Mouse (Mus musculus): Measurements from ENCODE around the gene Sept5. TPM values are rescaled to one million over a fixed set of nuclear protein-coding genes. Genes with fewer than 3 reads are reported as not detected.

Gene Sept5
- polyA plus RNA-seq, 1 experiment, result 3.6 TPM

DNA sequence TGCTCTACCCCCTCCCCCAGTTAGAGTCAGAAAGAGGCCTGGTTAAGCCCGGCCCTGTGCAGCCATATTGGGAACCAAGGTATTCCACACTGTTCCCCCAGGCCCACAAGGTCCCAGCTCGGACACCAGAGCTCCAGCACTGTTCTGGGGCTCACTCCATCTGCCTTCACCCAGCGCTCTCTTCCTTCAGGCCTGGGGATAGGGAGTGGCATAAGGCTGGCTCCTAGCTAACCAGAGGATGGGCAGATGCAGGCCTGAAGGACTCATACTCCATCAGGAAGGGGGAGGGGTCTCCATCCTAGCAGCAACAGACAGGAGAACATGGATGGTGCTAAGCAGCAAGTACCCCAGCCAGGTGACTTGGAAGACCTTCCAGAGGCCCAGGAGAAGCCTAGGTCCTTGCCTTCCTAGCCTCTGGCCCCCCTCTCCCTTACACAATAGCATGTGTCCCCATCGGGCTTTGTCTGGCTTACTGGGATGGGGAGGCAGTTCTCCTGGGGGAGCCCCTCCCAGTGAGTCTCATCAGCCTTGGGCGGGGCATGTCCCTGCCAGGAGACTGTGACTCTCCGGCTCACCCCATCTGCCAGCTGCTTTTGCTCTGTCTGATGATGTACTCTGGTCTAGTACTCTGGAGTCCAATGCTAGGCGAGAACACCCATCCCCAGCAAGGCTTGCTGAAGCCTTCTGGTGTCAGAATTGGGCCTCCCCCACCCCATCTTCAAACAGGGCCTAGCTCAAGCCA lies 1.4 kb downstream of the Sept5 start:
- no peak overlapping the region for H3K27ac ChIP-seq (ENCODE audit: control insufficient read depth, insufficient read depth, low read length)
- peaks cover 30% of the 10 kb centered on the region; the same call in 1 of the 2 replicates for H3K27me3 ChIP-seq (ENCODE audit: control insufficient read depth, insufficient read depth, low read length)
- H3K4me1 ChIP-seq (replicated peaks; ENCODE audit: control insufficient read depth, insufficient read depth, low read length), result peaks cover 21% of the 10 kb centered on the region
- H3K36me3 ChIP-seq (ENCODE audit: control insufficient read depth, insufficient read depth, low read length), result no peaks in the 10 kb centered on the region
- DNase-seq, result no peak
- 93% methylated on average over 7 of the region's 7 CpGs for WGBS
- no peak overlapping the region for H3K4me3 ChIP-seq (ENCODE audit: control insufficient read depth, insufficient read depth, low read length)
- TF ChIP-seq POLR2A (IDR thresholded peaks at IDR 0.05; ENCODE audit: control insufficient read depth, extremely low read depth, insufficient read depth, low read length, poor library complexity), result no peak
- TF ChIP-seq CTCF (IDR thresholded peaks at IDR 0.05; ENCODE audit: borderline replicate concordance, control insufficient read depth, extremely low read depth, insufficient read depth, low read length, poor library complexity), result no peak

DNA sequence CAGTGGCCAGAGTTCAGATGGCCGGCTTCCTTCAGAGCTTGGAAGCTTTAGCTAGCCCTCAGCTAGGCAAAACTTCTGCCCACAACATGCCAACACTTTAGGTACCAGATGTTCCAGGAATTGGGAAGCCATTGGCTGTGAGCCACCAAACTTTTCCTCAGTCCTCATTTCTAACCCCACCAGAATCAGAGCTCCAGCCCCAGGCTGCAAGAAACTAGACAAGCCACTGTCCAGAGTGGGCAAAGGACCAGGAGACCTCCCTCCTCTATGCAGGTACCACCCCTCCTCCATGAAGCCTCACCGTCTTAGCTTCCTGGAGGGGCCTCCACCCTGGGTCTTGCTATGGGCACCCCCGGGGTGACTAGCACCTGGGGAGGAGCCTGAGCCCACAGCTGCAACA lies 2.6 kb downstream of the Sept5 start:
- WGBS, result 60% methylated on average over 3 of the region's 3 CpGs
- Histone ChIP-seq H3K36me3 (ENCODE audit: control insufficient read depth, insufficient read depth, low read length) (no peaks in the 10 kb centered on the region), H3K4me1 (replicated peaks; ENCODE audit: control insufficient read depth, insufficient read depth, low read length) (peaks cover 21% of the 10 kb centered on the region), H3K4me3 (ENCODE audit: control insufficient read depth, insufficient read depth, low read length) (no peak overlapping the region), H3K27me3 (ENCODE audit: control insufficient read depth, insufficient read depth, low read length) (peaks cover 38% of the 10 kb centered on the region; the same call in 1 of the 2 replicates), H3K27ac (ENCODE audit: control insufficient read depth, insufficient read depth, low read length) (no peak overlapping the region)
- DNase-seq, result no peak
- TF ChIP-seq CTCF (IDR thresholded peaks at IDR 0.05; ENCODE audit: borderline replicate concordance, control insufficient read depth, extremely low read depth, insufficient read depth, low read length, poor library complexity), result no peak
- no peak for TF ChIP-seq POLR2A (IDR thresholded peaks at IDR 0.05; ENCODE audit: control insufficient read depth, extremely low read depth, insufficient read depth, low read length, poor library complexity)

DNA sequence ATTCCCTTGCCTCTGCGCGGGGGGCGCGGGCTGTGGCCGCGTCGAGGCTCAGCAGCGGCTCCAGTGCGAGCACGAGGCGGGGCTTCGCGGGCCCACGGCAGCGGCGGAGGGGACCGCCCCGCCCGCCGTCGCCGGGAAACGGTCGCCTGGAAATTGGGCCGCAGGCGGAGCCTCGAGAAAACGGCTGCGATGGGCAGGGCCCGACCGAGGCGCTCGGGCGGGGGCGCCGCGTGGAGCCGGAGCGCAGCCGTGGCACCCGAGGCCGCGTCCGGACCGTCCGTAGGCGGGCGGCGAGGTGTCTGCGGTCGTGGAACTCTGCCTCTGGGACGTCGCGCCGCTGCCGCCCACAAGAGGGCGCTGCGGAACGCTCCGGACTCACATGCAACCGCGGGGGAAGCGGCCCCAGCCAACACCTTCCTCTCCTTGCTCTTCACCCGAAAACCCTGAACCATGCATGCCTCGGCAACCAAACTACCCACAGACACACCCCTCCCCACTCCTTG lies 3.3 kb downstream of the Sept5 start, which contains the start of gene Gm49601:
Gene Gm49601 (minus strand): TSS at position 52 of the 503 bp plus-strand sequence.
- H3K27me3 ChIP-seq (ENCODE audit: control insufficient read depth, insufficient read depth, low read length), result peaks cover 44% of the 10 kb centered on the region; the same call in 1 of the 2 replicates

DNA sequence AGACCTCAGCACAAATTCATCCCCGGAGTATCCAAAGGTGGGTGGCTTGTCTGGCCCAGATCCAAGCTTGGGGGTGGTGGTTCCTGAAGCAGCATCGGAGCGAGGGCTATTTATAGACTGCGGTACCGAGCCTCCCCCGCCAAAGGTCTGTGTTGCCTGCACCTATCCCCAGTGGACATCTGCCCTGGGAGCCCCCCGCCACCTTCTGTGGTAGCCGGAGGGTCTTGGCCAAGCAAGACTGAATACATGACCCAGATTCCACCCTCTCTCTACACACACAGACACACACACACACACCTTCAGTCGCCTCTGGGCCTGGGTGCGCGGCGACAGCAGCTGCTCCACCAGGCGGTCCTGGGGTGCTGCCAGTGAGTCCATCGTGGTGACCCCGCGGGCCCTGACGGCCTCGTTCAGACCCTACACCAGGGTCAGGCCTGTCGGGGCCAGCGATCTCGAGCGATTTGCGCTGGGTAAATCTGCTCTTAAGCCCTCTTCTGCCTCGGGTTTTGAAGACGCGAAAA lies 3.9 kb downstream of the Sept5 start:
- DNase-seq, result no peak
- H3K27ac ChIP-seq (ENCODE audit: control insufficient read depth, insufficient read depth, low read length), result no peak overlapping the region
- TF ChIP-seq POLR2A (IDR thresholded peaks at IDR 0.05; ENCODE audit: control insufficient read depth, extremely low read depth, insufficient read depth, low read length, poor library complexity), result no peak
- no peak for TF ChIP-seq CTCF (IDR thresholded peaks at IDR 0.05; ENCODE audit: borderline replicate concordance, control insufficient read depth, extremely low read depth, insufficient read depth, low read length, poor library complexity)
- H3K4me1 ChIP-seq (replicated peaks; ENCODE audit: control insufficient read depth, insufficient read depth, low read length), result peaks cover 25% of the 10 kb centered on the region
- no peaks in the 10 kb centered on the region for H3K36me3 ChIP-seq (ENCODE audit: control insufficient read depth, insufficient read depth, low read length)
- peak overlapping the region; percentile 45 for H3K4me3 ChIP-seq (ENCODE audit: control insufficient read depth, insufficient read depth, low read length)
- H3K27me3 ChIP-seq (ENCODE audit: control insufficient read depth, insufficient read depth, low read length), result peaks cover 49% of the 10 kb centered on the region; the same call in 1 of the 2 replicates
- 12% methylated on average over 26 of the region's 26 CpGs for WGBS

More for the DNA sequence above, 3.3 kb downstream of the Sept5 start, which contains the start of gene Gm49601:
- TF ChIP-seq CTCF (IDR thresholded peaks at IDR 0.05; ENCODE audit: borderline replicate concordance, control insufficient read depth, extremely low read depth, insufficient read depth, low read length, poor library complexity) (peak; percentile 99), POLR2A (IDR thresholded peaks at IDR 0.05; ENCODE audit: control insufficient read depth, extremely low read depth, insufficient read depth, low read length, poor library complexity) (no peak)
- peak; percentile 81 for DNase-seq
- Histone ChIP-seq H3K4me1 (replicated peaks; ENCODE audit: control insufficient read depth, insufficient read depth, low read length) (peaks cover 21% of the 10 kb centered on the region), H3K36me3 (ENCODE audit: control insufficient read depth, insufficient read depth, low read length) (no peaks in the 10 kb centered on the region), H3K27ac (ENCODE audit: control insufficient read depth, insufficient read depth, low read length) (no peak within 1 kb of the TSS), H3K4me3 (ENCODE audit: control insufficient read depth, insufficient read depth, low read length) (peak within 1 kb of the TSS; percentile 45)
- under 1% methylated on average over 65 of the region's 65 CpGs for WGBS

DNA sequence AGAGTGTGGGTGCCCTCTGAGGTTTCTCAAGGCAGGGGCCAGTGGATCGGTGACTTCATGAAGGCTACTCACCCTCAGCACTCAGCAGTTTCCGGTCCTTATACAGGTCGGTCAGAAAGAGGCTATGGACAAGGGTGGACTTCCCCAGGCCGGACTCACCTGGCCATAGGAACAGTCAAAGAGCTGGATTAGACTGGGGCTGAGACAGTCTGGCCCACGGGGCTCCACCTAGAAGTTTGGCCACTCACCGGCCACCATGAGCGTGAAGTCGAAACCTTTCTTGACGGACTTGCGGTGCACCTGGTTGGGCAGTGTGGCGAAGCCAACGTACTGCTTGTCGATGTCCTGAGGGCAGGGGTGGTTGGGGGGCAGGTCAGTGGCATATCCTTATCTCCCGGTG lies 4.7 kb downstream of the Sept5 start:
- Histone ChIP-seq H3K4me1 (replicated peaks; ENCODE audit: control insufficient read depth, insufficient read depth, low read length) (peaks cover 27% of the 10 kb centered on the region), H3K27me3 (ENCODE audit: control insufficient read depth, insufficient read depth, low read length) (peaks cover 51% of the 10 kb centered on the region; the same call in 1 of the 2 replicates), H3K4me3 (ENCODE audit: control insufficient read depth, insufficient read depth, low read length) (no peak overlapping the region), H3K36me3 (ENCODE audit: control insufficient read depth, insufficient read depth, low read length) (no peaks in the 10 kb centered on the region), H3K27ac (ENCODE audit: control insufficient read depth, insufficient read depth, low read length) (no peak overlapping the region)
- WGBS, result 41% methylated on average over 14 of the region's 14 CpGs
- DNase-seq, result no peak
- TF ChIP-seq POLR2A (IDR thresholded peaks at IDR 0.05; ENCODE audit: control insufficient read depth, extremely low read depth, insufficient read depth, low read length, poor library complexity), result no peak
- no peak for TF ChIP-seq CTCF (IDR thresholded peaks at IDR 0.05; ENCODE audit: borderline replicate concordance, control insufficient read depth, extremely low read depth, insufficient read depth, low read length, poor library complexity)

DNA sequence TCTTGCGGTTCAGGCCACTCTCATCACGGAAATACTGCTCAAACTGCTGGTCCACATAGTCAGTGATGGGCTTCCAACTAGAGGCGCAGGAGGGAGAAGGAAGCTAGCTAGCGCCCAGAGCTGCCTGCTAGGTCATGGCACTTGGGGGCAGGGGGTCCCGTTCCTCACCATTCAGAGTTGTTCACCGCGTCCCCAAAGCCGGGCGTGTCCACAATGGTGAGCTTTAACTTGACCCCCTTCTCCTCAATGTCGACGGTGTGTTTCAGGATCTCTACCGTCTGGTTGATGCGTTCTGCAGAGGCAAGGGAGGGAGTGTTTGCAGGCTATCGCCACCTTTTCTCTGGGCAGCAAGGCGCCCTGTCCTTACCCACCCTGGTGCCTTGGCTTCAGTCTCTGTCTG lies 5.1 kb downstream of the Sept5 start:
- TF ChIP-seq POLR2A (IDR thresholded peaks at IDR 0.05; ENCODE audit: control insufficient read depth, extremely low read depth, insufficient read depth, low read length, poor library complexity) (no peak), CTCF (IDR thresholded peaks at IDR 0.05; ENCODE audit: borderline replicate concordance, control insufficient read depth, extremely low read depth, insufficient read depth, low read length, poor library complexity) (no peak)
- H3K27me3 ChIP-seq (ENCODE audit: control insufficient read depth, insufficient read depth, low read length), result peaks cover 50% of the 10 kb centered on the region; the same call in 1 of the 2 replicates
- H3K27ac ChIP-seq (ENCODE audit: control insufficient read depth, insufficient read depth, low read length), result no peak overlapping the region
- 28% methylated on average over 15 of the region's 15 CpGs for WGBS
- H3K36me3 ChIP-seq (ENCODE audit: control insufficient read depth, insufficient read depth, low read length), result no peaks in the 10 kb centered on the region
- no peak for DNase-seq
- H3K4me3 ChIP-seq (ENCODE audit: control insufficient read depth, insufficient read depth, low read length), result no peak overlapping the region
- peaks cover 24% of the 10 kb centered on the region for H3K4me1 ChIP-seq (replicated peaks; ENCODE audit: control insufficient read depth, insufficient read depth, low read length)

Data from thymus, adult 2 months (tissue).